Mouse (Mus musculus): ENCODE measurements at regions not wholly inside any gene's neighbourhood (a gene's known extent, or its start where the extent isn't known, plus 50 kb on each side); places are given as distances from the start of the nearest gene placed in this dataset.

- DNase-seq (ENCODE audit: inconsistent age in 2 of 2, low spot score in 1 of 2) = no peak
These were observed 122.8 kb upstream of the Vegfc start for GRCm38 (mm10) chr8:53954476-53955158.

GRCm38 (mm10) chr8:53956148-53956547, 121.3 kb upstream of the Vegfc start:
- DNase-seq (ENCODE audit: inconsistent age in 2 of 2, low spot score in 1 of 2) = no peak

GRCm38 (mm10) chr8:53958548-53958947, 118.9 kb upstream of the Vegfc start:
- no peak for DNase-seq (ENCODE audit: inconsistent age in 2 of 2, low spot score in 1 of 2)

GRCm38 (mm10) chr8:53962993-53963392, 114.4 kb upstream of the Vegfc start:
- no peak for DNase-seq (ENCODE audit: inconsistent age in 2 of 2, low spot score in 1 of 2)

- DNase-seq (ENCODE audit: inconsistent age in 2 of 2, low spot score in 1 of 2) = no peak
These were observed 93.1 kb upstream of the Vegfc start for GRCm38 (mm10) chr8:53984296-53984695.

- DNase-seq (ENCODE audit: inconsistent age in 2 of 2, low spot score in 1 of 2) = no peak
These were observed 91.7 kb upstream of the Vegfc start for GRCm38 (mm10) chr8:53985685-53986084.

- no peak for DNase-seq (ENCODE audit: inconsistent age in 2 of 2, low spot score in 1 of 2)
These were observed 83.2 kb upstream of the Vegfc start for GRCm38 (mm10) chr8:53994208-53994607.

GRCm38 (mm10) chr8:53997461-53997860, 79.9 kb upstream of the Vegfc start:
- DNase-seq (ENCODE audit: inconsistent age in 2 of 2, low spot score in 1 of 2) = peak in 1 of 2 experiments; percentile 19

- DNase-seq (ENCODE audit: inconsistent age in 2 of 2, low spot score in 1 of 2) = no peak
These were observed 74.5 kb upstream of the Vegfc start for GRCm38 (mm10) chr8:54002948-54003347.

GRCm38 (mm10) chr8:54014096-54014495, 63.3 kb upstream of the Vegfc start:
- DNase-seq (ENCODE audit: inconsistent age in 2 of 2, low spot score in 1 of 2) = no peak

GRCm38 (mm10) chr8:54018535-54019165, 58.8 kb upstream of the Vegfc start:
- no peak for DNase-seq (ENCODE audit: inconsistent age in 2 of 2, low spot score in 1 of 2)

Measured in adrenal gland, adult (tissue).